Mouse (Mus musculus): ENCODE data around the gene Olfr1367.
"Not testable (repeated sequence)": the region's sequence is repeated elsewhere in the genome, so short reads cannot be mapped to it uniquely, and the experiment has no call there.

Gene Olfr1367

DNA sequence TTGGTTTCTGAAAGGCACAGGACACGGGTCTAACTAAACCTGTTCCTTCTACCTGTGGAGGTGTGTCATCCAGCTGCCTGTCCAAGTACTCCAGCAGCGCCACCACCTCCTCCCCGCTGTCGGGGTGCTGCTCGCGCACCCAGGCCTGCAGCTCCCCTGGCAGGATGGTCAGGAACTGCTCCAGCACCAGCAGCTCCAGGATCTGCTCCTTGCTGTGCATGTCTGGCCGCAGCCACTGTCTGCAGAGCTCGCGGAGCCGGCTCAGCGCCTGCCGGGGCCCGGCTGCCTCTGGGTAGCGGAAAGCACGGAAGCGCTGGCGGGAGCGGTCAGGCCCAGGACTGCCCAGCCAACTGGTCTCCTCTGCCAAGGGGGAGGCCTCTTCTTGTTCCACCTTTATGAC is 49.3 kb downstream of the Olfr1367 start:
- DNase-seq (ENCODE audit: low read depth, low spot score): not testable (repeated sequence)

DNA sequence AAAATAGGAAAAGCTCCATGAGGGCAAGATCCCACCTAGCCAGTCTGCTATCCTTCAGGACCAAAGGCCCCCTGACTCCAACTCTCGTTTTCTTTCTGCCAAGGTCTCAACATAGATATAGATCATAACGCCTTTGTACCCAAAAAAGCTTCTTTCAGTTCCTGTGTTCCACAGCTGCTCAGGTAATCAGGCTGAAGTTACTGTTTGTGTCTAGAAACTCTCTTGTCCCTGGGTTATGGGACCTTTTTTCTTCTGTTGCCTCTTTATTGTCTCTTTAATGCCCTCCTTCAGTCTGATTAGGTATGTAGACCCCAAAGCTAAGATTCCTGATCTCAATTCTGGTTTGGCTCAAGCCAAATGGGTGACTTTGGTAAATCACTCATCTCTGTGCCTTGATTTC is 50.8 kb downstream of the Olfr1367 start:
- DNase-seq (ENCODE audit: low read depth, low spot score): no peak

Data from CD4-positive helper T cell, adult 2 months (primary cell).